Mouse (Mus musculus): ENCODE measurements around the gene Irs2.

Gene Irs2

GRCm38 (mm10) chr8:11003253-11003652, 5.0 kb downstream of the Irs2 start:
- TF ChIP-seq GATA4 (IDR thresholded peaks at IDR 0.05; ENCODE audit: insufficient replicate concordance, low read length), result no peak

DNA sequence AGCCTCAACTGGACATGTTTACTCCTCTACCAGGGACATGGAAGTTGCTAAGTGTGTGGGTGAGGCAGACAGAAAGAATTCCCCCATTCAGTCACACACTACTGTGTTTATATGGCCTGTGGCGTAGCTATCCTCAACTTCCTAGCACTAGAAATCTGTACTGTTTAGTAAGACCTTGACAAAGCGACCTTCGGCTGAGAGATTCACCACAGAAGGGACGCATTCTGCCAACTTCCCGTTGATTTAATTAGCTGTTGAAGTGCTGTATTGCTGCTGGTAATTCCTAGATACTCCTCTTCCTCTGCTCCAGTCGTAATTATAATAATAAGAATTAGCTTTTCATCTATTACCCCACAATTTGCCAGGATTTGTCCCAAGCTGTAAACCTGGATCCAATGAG, 5.4 kb downstream of the Irs2 start:
- TF ChIP-seq GATA4 (IDR thresholded peaks at IDR 0.05; ENCODE audit: insufficient replicate concordance, low read length), result no peak

DNA sequence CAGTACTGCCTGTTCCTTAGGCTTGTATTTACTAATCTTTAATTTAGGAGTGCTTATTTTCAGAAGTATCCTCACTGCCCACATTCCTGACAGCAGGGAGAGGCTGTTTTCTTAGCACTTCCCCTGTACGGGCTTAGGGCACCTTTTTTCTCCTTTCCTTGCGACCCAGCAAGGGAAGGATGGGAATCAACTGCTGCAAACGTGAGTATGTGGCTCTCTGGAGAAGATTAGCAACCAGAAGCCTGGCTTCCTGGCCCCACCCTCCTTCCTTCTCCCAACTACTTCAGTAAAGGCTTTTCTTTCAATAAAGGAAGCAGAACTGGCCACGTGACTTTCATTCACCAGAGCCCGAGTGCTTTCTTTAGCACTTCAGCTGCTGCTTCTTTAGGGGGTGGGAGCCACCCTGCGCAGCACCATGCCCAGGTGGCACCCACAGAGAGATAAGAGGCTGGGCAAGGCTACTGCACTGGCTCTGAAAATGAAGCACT, 7.2 kb downstream of the Irs2 start:
- TF ChIP-seq GATA4 (IDR thresholded peaks at IDR 0.05; ENCODE audit: insufficient replicate concordance, low read length), result no peak

DNA sequence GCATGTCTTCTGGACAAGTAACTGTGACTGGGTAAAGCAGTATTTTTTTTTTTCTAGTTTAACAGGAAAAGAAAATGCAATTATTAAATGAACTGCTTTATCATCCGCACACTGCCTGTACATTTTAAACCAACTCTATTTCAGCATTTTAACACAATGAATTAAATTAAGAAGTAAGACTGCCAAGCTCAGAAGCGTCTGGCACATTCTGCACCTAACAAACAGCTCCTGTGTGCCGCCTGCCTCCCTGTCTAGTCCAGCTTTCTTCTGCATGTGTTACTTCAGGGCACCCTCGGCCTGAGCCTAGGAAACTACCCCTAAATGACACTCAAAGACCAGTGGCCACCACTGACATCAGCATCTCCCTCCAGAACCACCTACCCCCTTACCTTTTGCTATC, 8.7 kb downstream of the Irs2 start:
- no peak for TF ChIP-seq GATA4 (IDR thresholded peaks at IDR 0.05; ENCODE audit: insufficient replicate concordance, low read length)

- TF ChIP-seq GATA4 (IDR thresholded peaks at IDR 0.05; ENCODE audit: insufficient replicate concordance, low read length), result no peak
Measured at GRCm38 (mm10) chr8:10996247-10996646, 12.0 kb downstream of the Irs2 start.

GRCm38 (mm10) chr8:10995756-10996155, 12.5 kb downstream of the Irs2 start:
- no peak for TF ChIP-seq GATA4 (IDR thresholded peaks at IDR 0.05; ENCODE audit: insufficient replicate concordance, low read length)

DNA sequence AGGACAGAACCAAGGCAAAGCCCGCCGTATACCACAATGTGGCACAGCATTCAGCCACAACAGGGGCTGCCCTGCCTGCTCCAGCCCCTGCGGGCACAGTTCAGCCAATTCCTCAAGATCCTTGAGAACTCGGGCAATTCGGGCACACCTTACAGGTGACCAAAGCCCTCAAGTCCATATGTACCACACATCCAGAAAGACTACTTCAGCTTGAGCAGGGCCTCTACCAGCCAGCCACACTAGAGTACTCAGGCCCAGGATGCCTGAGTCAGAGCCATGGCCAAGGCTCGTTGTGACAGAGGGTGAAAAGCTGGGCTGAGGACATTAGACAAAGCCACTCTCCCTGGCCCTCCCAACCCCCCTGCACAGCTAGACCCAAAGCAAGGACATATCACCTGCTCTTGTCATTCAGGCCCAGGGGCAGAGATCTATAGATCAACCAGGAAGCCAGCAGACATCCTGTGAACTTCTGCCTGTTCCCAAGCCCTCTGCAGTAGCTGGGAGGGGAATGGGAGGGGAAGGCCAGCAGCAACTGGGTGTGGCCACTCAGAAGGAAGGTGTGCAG, 13.8 kb downstream of the Irs2 start:
- TF ChIP-seq GATA4 (IDR thresholded peaks at IDR 0.05; ENCODE audit: insufficient replicate concordance, low read length), result no peak

DNA sequence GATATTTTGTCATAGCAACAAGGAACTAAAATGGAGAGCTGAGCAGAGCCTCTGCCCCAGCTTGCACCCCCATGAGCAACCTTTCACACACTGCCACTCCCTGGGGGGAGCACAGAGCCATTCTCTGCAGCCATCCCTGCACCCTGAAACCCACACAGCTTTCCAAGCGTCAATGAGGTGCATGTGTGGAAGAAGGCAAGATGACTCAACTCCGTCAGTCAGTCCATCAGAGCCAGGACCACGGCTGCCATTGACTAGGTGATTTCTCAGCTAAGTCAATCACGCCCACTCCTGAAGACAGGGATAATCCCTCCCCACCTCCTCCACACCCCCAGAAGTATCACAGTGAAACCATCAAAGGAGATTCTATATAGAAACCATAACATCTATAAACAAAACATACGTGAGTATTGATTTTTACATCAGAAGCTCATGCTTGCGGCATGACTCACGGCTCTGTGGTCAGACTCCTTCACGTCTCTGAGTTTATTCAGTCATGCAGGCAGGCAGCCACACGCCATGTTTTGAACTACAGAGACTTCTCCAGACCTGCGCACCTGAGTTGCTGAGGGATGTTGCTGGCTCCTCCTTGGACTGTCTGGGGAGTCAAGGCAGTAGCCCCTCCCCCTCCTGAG, 14.6 kb downstream of the Irs2 start:
- TF ChIP-seq GATA4 (IDR thresholded peaks at IDR 0.05; ENCODE audit: insufficient replicate concordance, low read length), result no peak

GRCm38 (mm10) chr8:10992081-10992480, 16.2 kb downstream of the Irs2 start:
- TF ChIP-seq GATA4 (IDR thresholded peaks at IDR 0.05; ENCODE audit: insufficient replicate concordance, low read length), result no peak

DNA sequence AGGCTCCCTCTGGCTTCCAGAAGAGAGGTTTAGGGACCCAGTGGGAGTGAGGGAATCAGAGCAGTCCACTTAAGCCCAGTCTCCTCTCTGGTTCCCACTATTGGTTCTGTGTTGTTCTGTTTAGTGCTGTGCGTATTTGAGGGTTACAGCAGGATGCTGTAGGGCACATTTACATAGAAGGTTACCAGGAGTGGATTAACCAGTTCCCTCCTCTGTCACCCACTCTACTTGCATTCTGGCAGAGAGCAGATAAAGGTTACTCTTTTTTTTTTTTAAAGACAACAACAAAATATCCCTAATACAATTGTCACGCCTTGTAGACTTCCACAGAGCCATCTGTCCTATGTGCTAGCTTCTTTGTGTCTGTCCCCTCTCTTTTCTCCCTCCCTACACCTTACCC, 16.9 kb downstream of the Irs2 start:
- no peak for TF ChIP-seq GATA4 (IDR thresholded peaks at IDR 0.05; ENCODE audit: insufficient replicate concordance, low read length)

DNA sequence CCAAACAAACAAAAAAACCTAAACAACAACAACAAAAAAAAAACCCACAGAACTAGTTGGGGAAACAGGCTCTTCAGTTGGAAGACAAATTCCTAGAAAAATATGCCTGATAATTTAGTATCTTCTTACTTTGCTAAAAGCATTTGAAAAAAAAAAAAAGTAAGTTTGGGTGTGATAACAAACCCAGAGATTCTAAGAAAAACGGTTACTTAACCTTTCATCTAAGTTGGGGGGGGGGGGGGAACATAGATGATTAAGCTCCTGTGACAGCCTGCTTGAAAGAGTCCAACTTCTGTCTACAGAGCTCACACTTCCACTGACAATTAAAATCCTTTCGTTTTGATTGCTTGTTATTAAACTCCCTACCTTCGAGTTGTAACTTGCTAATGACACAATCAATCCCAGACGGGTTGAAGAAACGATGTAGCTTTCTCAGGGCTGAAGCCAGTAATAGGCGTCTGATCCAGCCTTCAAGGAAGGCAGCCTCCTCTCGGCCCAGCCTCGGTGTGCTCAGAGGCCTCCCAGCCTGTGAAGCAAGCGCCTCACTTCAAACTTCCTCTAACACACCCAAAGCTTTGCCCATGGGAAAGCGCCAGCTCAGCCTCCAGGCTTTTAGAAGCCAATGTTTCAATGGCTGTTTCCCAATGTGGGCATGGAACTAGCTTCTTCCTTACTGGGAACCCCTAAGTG, 17.7 kb downstream of the Irs2 start:
- no peak for TF ChIP-seq GATA4 (IDR thresholded peaks at IDR 0.05; ENCODE audit: insufficient replicate concordance, low read length)

DNA sequence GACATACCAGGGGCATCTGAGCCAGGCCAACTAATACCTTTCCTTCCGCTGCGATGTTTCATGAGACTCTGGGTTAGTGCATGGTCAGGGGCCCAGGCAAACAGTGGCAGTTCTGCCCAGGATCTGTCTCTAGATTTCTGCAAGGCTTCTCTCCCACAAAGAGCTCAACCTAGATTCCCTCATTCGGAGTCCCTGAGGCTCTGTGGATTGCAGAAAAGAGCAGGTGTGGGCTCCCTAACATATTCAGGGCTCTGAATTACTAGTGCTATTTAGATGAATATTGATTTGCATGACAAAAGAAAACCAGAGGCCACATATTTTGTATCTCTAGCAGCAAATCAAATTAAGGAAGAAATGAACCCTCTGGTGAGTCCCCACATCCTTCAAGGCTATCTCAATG, 18.3 kb downstream of the Irs2 start:
- TF ChIP-seq GATA4 (IDR thresholded peaks at IDR 0.05; ENCODE audit: insufficient replicate concordance, low read length), result no peak

- no peak for TF ChIP-seq GATA4 (IDR thresholded peaks at IDR 0.05; ENCODE audit: insufficient replicate concordance, low read length)
Measured at GRCm38 (mm10) chr8:10986638-10987037, 21.6 kb downstream of the Irs2 start.

- no peak for TF ChIP-seq GATA4 (IDR thresholded peaks at IDR 0.05; ENCODE audit: insufficient replicate concordance, low read length)
Measured at GRCm38 (mm10) chr8:10985064-10985463, 23.2 kb downstream of the Irs2 start.

DNA sequence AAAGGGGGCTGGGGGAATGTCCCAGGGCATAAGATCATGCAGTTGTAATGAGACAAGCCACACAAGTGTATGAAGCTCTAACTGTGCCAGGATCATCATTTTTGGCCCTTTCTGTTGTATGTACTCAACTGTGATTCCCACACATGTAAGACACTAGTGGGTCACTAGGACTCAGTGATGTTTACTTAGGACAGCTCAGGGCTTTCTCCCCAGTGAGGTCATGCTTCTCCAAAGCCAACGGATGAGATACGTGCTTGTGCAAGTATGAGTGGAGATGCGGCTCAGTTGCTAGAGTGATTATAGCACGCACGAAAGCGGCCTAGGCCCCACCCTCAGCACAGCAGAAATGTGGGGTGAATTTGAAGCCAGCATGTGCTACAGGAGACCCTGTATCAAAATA, 27.4 kb downstream of the Irs2 start:
- no peak for TF ChIP-seq GATA4 (IDR thresholded peaks at IDR 0.05; ENCODE audit: insufficient replicate concordance, low read length)

- no peak for TF ChIP-seq GATA4 (IDR thresholded peaks at IDR 0.05; ENCODE audit: insufficient replicate concordance, low read length)
Measured at GRCm38 (mm10) chr8:10979916-10980315, 28.3 kb downstream of the Irs2 start.
